Mouse (Mus musculus): Measurements from ENCODE around the gene Gtpbp3. TPM values are rescaled to one million over a fixed set of nuclear protein-coding genes. Genes with fewer than 3 reads are reported as not detected.

Gene Gtpbp3
- polyA plus RNA-seq, 1 experiment from 2014 or later: 12.5 TPM

DNA sequence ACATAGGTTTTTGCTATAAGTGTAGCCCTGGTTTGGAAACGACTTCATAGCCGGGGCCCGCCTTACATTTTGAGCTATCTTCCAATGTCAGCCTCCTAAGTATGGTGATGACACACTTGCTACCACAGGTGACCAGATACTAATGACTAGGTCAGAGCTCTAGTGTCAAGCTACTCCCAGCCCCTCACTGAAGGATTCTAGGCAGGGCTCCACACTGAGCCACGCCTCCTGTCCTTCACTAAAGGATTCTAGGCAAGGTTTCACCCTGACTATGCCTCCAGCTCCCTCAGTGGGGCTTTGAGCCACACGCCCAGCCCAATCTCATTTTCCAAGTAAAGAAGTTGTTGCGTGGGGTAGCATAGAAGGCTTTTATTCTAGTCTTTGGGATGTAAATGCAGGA, 27.2 kb upstream of the Gtpbp3 start:
- Histone ChIP-seq H3K27ac (ENCODE audit: low read length) (no peak overlapping the region), H3K9ac (ENCODE audit: low read length) (no peak overlapping the region), H3K27me3 (ENCODE audit: control insufficient read depth, insufficient read depth, low read length) (no peaks in the 10 kb centered on the region), H3K4me1 (ENCODE audit: control insufficient read depth, insufficient read depth, low read length) (peaks cover 16% of the 10 kb centered on the region), H3K36me3 (ENCODE audit: control insufficient read depth, insufficient read depth) (peaks cover 20% of the 10 kb centered on the region), H3K9me3 (replicated peaks; ENCODE audit: control insufficient read depth, low read length) (no peaks in the 10 kb centered on the region), H3K4me3 (ENCODE audit: low read length) (no peak overlapping the region), H3K4me2 (ENCODE audit: low read depth, low read length) (no peak overlapping the region)
- 93% methylated on average over 6 of the region's 6 CpGs for WGBS
- no peak for ATAC-seq (replicated peaks; ENCODE audit: extremely low read depth, insufficient read depth, low FRiP score)

DNA sequence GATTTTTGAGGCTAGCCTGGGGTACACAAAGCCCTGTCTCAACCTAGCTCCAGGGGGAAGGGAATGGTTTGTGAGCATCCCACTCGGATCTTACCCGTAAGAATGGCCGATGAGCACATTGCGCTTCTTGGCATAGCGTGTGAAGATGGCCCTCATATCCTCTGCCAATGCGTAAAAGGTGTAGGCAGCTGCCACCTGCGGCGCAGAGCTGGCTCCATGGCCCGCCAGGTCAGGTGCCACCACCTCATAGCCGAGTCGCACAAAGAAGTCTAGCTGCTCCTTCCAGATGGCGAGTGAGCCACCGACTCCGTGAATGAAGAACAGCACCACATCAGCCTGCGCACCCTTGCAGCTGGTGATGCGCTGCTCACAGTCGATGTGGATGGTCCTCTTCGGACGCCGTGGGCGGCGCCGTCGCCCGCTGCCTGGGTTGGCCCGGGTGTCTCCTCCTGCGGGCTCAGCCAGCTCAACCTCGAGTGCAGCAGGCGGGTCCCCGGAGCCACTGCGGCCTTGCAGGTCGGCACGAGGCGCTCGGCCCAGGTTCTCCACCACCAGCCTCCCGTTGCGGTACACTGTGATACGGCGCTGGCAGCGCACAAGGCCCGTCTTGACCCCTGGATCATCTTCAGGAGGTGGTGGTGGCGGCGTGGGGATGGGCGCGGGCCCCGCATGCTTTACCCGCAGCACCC, 26.6 kb upstream of the Gtpbp3 start:
- Histone ChIP-seq H3K9ac (ENCODE audit: low read length) (no peak overlapping the region), H3K36me3 (ENCODE audit: control insufficient read depth, insufficient read depth) (peaks cover 20% of the 10 kb centered on the region), H3K9me3 (replicated peaks; ENCODE audit: control insufficient read depth, low read length) (no peaks in the 10 kb centered on the region), H3K4me2 (ENCODE audit: low read depth, low read length) (no peak overlapping the region), H3K27me3 (ENCODE audit: control insufficient read depth, insufficient read depth, low read length) (no peaks in the 10 kb centered on the region), H3K27ac (ENCODE audit: low read length) (no peak overlapping the region), H3K4me3 (ENCODE audit: low read length) (no peak overlapping the region), H3K4me1 (ENCODE audit: control insufficient read depth, insufficient read depth, low read length) (peaks cover 21% of the 10 kb centered on the region)
- WGBS: 77% methylated on average over 47 of the region's 47 CpGs
- ATAC-seq (replicated peaks; ENCODE audit: extremely low read depth, insufficient read depth, low FRiP score): no peak

GRCm38 (mm10) chr8:71462191-71462590, 25.7 kb upstream of the Gtpbp3 start:
- no peaks in the 10 kb centered on the region for H3K27me3 ChIP-seq (ENCODE audit: control insufficient read depth, insufficient read depth, low read length)
- H3K27ac ChIP-seq (ENCODE audit: low read length): peak overlapping the region; percentile 8; the same call in 1 of the 2 replicates
- H3K4me2 ChIP-seq (ENCODE audit: low read depth, low read length): peak overlapping the region; percentile 78
- H3K36me3 ChIP-seq (ENCODE audit: control insufficient read depth, insufficient read depth): peaks cover 20% of the 10 kb centered on the region
- no peak for ATAC-seq (replicated peaks; ENCODE audit: extremely low read depth, insufficient read depth, low FRiP score)
- H3K4me1 ChIP-seq (ENCODE audit: control insufficient read depth, insufficient read depth, low read length): peaks cover 21% of the 10 kb centered on the region
- no peaks in the 10 kb centered on the region for H3K9me3 ChIP-seq (replicated peaks; ENCODE audit: control insufficient read depth, low read length)
- 73% methylated on average over 4 of the region's 4 CpGs for WGBS
- H3K4me3 ChIP-seq (ENCODE audit: low read length): no peak overlapping the region; the same call in 1 of the 2 replicates
- no peak overlapping the region for H3K9ac ChIP-seq (ENCODE audit: low read length)

DNA sequence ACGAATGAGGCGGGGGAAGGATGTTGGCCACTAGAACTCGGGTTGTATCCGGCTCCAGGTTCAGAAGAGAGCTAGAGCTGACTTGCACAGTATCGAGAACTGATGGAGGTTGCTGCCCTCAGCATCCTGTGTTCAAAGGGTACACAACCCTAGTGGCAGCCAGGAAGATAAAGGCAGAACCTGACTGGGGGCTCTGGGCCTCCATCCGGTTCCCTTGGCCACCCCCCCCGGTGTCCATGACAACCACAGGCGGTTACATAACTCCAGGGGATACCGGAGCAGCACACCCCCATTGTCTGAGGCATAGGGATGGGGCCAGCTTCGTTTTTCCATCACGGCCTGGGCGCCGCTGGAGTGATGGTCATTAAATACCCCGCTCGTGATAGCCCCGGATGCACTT, 25.1 kb upstream of the Gtpbp3 start:
- no peaks in the 10 kb centered on the region for H3K9me3 ChIP-seq (replicated peaks; ENCODE audit: control insufficient read depth, low read length)
- H3K36me3 ChIP-seq (ENCODE audit: control insufficient read depth, insufficient read depth): peaks cover 18% of the 10 kb centered on the region
- ATAC-seq (replicated peaks; ENCODE audit: extremely low read depth, insufficient read depth, low FRiP score): no peak
- H3K9ac ChIP-seq (ENCODE audit: low read length): peak overlapping the region; percentile 84
- peaks cover 21% of the 10 kb centered on the region for H3K4me1 ChIP-seq (ENCODE audit: control insufficient read depth, insufficient read depth, low read length)
- H3K27me3 ChIP-seq (ENCODE audit: control insufficient read depth, insufficient read depth, low read length): no peaks in the 10 kb centered on the region
- H3K27ac ChIP-seq (ENCODE audit: low read length): peak overlapping the region; percentile 61
- 6% methylated on average over 16 of the region's 16 CpGs for WGBS
- peak overlapping the region; percentile 78 for H3K4me2 ChIP-seq (ENCODE audit: low read depth, low read length)
- H3K4me3 ChIP-seq (ENCODE audit: low read length): peak overlapping the region; percentile 71

DNA sequence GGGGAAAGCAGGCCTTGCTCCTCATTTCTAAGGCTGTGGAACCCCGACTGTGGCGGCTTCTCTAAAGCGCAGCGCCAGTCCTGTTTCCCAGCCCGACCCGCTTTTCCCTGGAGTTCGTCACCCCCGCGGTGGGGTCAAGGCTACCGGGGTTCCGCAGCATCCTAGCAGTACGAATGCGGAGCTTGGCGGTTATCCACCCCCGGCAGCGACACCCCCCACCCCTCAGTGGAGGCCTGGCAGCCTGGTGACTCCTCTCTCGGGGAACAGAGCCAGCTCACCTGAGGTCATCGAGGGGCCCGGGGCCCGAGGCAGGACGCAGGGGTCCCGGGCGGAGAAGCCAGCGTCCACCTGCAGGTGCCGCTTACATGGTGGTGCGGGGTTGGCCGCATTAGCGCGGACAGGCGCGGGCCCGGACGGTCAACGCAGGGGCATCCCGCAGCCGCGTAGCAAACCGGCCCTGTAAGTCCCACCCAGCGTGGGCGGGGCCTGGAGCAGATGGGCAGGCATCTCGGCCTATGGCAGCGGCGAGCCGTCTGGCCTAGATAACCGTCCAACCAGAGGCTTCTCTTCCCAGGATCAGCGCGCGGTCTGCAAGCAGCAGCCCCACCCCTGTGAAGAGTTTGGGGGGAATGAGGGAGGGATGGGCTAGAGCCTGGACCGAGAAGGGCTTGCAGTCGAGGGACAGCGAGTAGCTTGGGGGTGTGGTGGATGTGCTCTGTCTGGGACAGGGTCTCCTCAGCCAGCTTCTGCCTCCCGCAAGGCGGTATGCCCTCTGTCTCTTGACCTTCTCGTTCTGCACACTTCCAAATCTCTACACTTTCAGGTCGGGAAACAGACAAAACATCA, 24.5 kb upstream of the Gtpbp3 start, which contains the start of gene Abhd8:
TSS of gene Abhd8 (minus strand) at position 468 of the 846 bp plus-strand sequence.
- H3K9ac ChIP-seq (ENCODE audit: low read length): peak within 1 kb of the TSS; percentile 84
- peak within 1 kb of the TSS; percentile 78 for H3K4me2 ChIP-seq (ENCODE audit: low read depth, low read length)
- ATAC-seq (replicated peaks; ENCODE audit: extremely low read depth, insufficient read depth, low FRiP score): peak; percentile 71
- no peaks in the 10 kb centered on the region for H3K9me3 ChIP-seq (replicated peaks; ENCODE audit: control insufficient read depth, low read length)
- H3K4me3 ChIP-seq (ENCODE audit: low read length): peak within 1 kb of the TSS; percentile 71
- H3K4me1 ChIP-seq (ENCODE audit: control insufficient read depth, insufficient read depth, low read length): peaks cover 21% of the 10 kb centered on the region
- peak within 1 kb of the TSS; percentile 97 for H3K27ac ChIP-seq (ENCODE audit: low read length)
- no peaks in the 10 kb centered on the region for H3K27me3 ChIP-seq (ENCODE audit: control insufficient read depth, insufficient read depth, low read length)
- peaks cover 15% of the 10 kb centered on the region for H3K36me3 ChIP-seq (ENCODE audit: control insufficient read depth, insufficient read depth)
- WGBS: under 1% methylated on average over 55 of the region's 55 CpGs

GRCm38 (mm10) chr8:71464513-71465500, 23.1 kb upstream of the Gtpbp3 start, which contains the start of gene Mrpl34:
Gene Mrpl34 (plus strand): TSS chr8:71464959.
- Histone ChIP-seq H3K4me2 (ENCODE audit: low read depth, low read length) (peak within 1 kb of the TSS; percentile 78), H3K27me3 (ENCODE audit: control insufficient read depth, insufficient read depth, low read length) (no peaks in the 10 kb centered on the region), H3K4me3 (ENCODE audit: low read length) (peak within 1 kb of the TSS; percentile 71), H3K36me3 (ENCODE audit: control insufficient read depth, insufficient read depth) (peaks cover 11% of the 10 kb centered on the region), H3K4me1 (ENCODE audit: control insufficient read depth, insufficient read depth, low read length) (peaks cover 24% of the 10 kb centered on the region), H3K27ac (ENCODE audit: low read length) (peak within 1 kb of the TSS; percentile 97), H3K9me3 (replicated peaks; ENCODE audit: control insufficient read depth, low read length) (no peaks in the 10 kb centered on the region), H3K9ac (ENCODE audit: low read length) (peak within 1 kb of the TSS; percentile 87)
- under 1% methylated on average over 59 of the region's 59 CpGs for WGBS
- ATAC-seq (replicated peaks; ENCODE audit: extremely low read depth, insufficient read depth, low FRiP score): peak; percentile 80

DNA sequence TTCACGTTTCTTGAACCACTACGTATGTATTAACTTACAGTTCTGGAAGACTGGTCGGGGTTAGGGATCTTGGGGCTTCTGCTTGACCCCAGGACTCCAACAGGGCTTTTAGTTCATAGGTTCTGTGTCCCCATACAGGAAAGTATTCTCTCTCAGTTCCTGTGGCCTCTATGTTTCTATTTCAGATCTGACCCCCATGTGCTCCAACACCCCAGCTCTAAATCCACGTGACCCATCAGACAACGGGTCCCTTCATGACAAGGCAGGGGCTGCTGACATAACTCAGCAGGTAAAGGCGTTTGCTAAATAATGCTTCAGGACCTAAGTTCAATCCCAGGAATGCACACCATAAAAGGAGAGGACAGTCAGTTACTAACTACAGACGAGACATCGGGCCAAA, 22.2 kb upstream of the Gtpbp3 start:
- H3K4me1 ChIP-seq (ENCODE audit: control insufficient read depth, insufficient read depth, low read length): peaks cover 32% of the 10 kb centered on the region
- H3K9ac ChIP-seq (ENCODE audit: low read length): peak overlapping the region; percentile 87
- 63% methylated on average over 8 of the region's 8 CpGs for WGBS
- H3K4me3 ChIP-seq (ENCODE audit: low read length): peak overlapping the region; percentile 71
- H3K36me3 ChIP-seq (ENCODE audit: control insufficient read depth, insufficient read depth): peaks cover 6% of the 10 kb centered on the region
- no peak for ATAC-seq (replicated peaks; ENCODE audit: extremely low read depth, insufficient read depth, low FRiP score)
- no peaks in the 10 kb centered on the region for H3K27me3 ChIP-seq (ENCODE audit: control insufficient read depth, insufficient read depth, low read length)
- no peaks in the 10 kb centered on the region for H3K9me3 ChIP-seq (replicated peaks; ENCODE audit: control insufficient read depth, low read length)
- no peak overlapping the region for H3K27ac ChIP-seq (ENCODE audit: low read length)
- peak overlapping the region; percentile 78 for H3K4me2 ChIP-seq (ENCODE audit: low read depth, low read length)

DNA sequence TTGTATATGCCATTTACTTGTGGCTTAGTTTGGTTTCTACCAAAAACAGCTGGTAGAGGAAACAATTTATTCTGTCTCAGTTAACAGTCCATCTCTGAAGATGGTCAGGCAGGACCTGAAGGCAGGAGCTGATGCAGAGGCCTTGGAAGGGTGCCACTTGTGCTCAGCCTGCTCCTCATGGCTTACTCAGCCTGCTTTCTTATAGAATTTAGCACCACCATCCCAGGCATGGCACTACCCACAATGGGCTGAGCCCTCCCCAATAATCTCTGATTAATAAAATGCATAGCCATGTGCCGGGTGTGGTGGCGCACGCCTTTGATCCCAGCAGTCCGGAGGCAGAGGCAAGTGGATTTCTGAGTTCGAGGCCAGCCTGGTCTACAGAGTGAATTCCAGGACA, 21.7 kb upstream of the Gtpbp3 start:
- H3K27me3 ChIP-seq (ENCODE audit: control insufficient read depth, insufficient read depth, low read length): no peaks in the 10 kb centered on the region
- H3K4me1 ChIP-seq (ENCODE audit: control insufficient read depth, insufficient read depth, low read length): peaks cover 32% of the 10 kb centered on the region
- no peak for ATAC-seq (replicated peaks; ENCODE audit: extremely low read depth, insufficient read depth, low FRiP score)
- H3K9ac ChIP-seq (ENCODE audit: low read length): no peak overlapping the region
- H3K36me3 ChIP-seq (ENCODE audit: control insufficient read depth, insufficient read depth): peaks cover 2% of the 10 kb centered on the region; the same call in 1 of the 2 replicates
- no peak overlapping the region for H3K4me2 ChIP-seq (ENCODE audit: low read depth, low read length)
- no peak overlapping the region for H3K27ac ChIP-seq (ENCODE audit: low read length)
- no peak overlapping the region for H3K4me3 ChIP-seq (ENCODE audit: low read length)
- no peaks in the 10 kb centered on the region for H3K9me3 ChIP-seq (replicated peaks; ENCODE audit: control insufficient read depth, low read length)
- 97% methylated on average over 5 of the region's 5 CpGs for WGBS
